ENCODE assay signal across 27 mouse cellular contexts in the genomic region with DNA sequence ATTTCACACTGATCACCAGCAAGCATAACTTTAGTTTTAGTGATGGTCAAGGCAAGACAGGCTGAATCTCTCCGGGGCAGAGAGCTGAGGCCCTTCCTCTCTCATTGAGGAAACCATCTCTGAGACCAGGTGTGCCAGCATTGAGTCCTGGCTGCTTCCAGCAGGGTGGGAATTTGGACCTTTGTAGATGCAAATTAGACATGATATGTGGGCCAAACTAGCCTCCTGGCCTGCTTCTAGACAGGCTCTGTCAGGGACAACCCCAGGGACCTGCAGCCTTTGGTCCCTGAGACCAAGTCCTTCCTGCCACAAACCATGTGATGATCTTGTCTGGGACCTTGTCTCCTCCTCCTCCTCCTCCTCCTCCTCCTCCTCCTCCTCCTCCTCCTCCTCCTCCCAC. TPM values are rescaled to one million over a fixed set of nuclear protein-coding genes. Genes with fewer than 3 reads are reported as not detected.
DNase-seq lines count a peak whose midpoint lies in the region; ATAC-seq and TF ChIP-seq lines count a peak whose summit lies in the region.
"Had no signal": no experiment of that assay in that cellular context is flagged by ENCODE, and none has a peak within 500 bp of the region (broad histone marks: within the 10 kb centered on the region; RNA-seq: fewer than 3 reads in every experiment).

No protein-coding gene starts in this region.

- dilution Hi-C loops in CH12.LX (cut with MboI; ENCODE audit: extremely low pct_ligation_motif_present, extremely low pct_unique_long_range_greater_than_20kb, low sequenced_read_pairs) = no loop called here

- TF ChIP-seq RAD21 in CH12.LX (IDR thresholded peaks at IDR 0.05; ENCODE audit: low read depth, low read length) = no peak; the same call in 1 of the 2 replicates

- H3K27me3 ChIP-seq in kidney, embryonic 14.5 days (ENCODE audit: control insufficient read depth, insufficient read depth, low read length) = no peaks in the 10 kb centered on the region
- no peaks in the 10 kb centered on the region for H3K27me3 ChIP-seq in CH12.LX (replicated peaks)
- H3K27me3 ChIP-seq in small intestine, adult 2 months (ENCODE audit: control insufficient read depth, insufficient read depth, low read length) = no peaks in the 10 kb centered on the region
- H3K27me3 ChIP-seq: embryonic facial prominence, embryonic 13.5 days; forebrain, embryonic 12.5 days; forebrain, embryonic 15.5 days; heart, embryonic 13.5 days; hindbrain, embryonic 12.5 days; hindbrain, embryonic 15.5 days had no signal

- H3K27ac ChIP-seq in kidney, embryonic 14.5 days (ENCODE audit: low read depth, low read length) = no peak overlapping the region
- H3K27ac ChIP-seq in CH12.LX (ENCODE audit: insufficient read depth, low read depth) (peak overlapping the region; percentile 70), ES-E14 (ENCODE audit: insufficient read depth, low read depth, low read length, poor library complexity, severe bottlenecking) (no peak overlapping the region)
- peak overlapping the region; percentile 42; the same call in 1 of the 2 replicates for H3K27ac ChIP-seq in small intestine, adult 2 months (ENCODE audit: insufficient read depth, low read depth, low read length)
- H3K27ac ChIP-seq: embryonic facial prominence, embryonic 10.5 days; forebrain, embryonic 12.5 days; forebrain, embryonic 15.5 days; heart, adult 2 months; heart, embryonic 10.5 days; heart, embryonic 13.5 days; hindbrain, embryonic 12.5 days; hindbrain, embryonic 15.5 days had no signal

- peak; percentile 30 to 45 for DNase-seq in kidney, postnatal 36 days
- DNase-seq in CH12.LX (ENCODE audit: extremely low read depth) = peak; percentile 79
- peak; percentile 37 for DNase-seq in ES-E14 (ENCODE audit: low read depth, low spot score)
- no peak for DNase-seq in yolk sac, embryonic 10.5 days (ENCODE audit: low spot score)
- DNase-seq in left cerebral cortex, postnatal 14 days (ENCODE audit: low spot score in 2 of 2) = no peak
- DNase-seq in gastrocnemius, adult 8-10 months (ENCODE audit: low spot score in 2 of 2) = no peak
- DNase-seq: adrenal gland, postnatal 10 days; adrenal gland, postnatal 36 days; B cell, adult 2 months; cerebellum, adult 18-20 months; cerebellum, adult 9-11 months; cerebellum, postnatal 36 days; embryo, embryonic 11 days; gastrocnemius, postnatal 10 days; gastrocnemius, postnatal 36 days; heart, adult 2 months had no signal

- H3K79me2 ChIP-seq in CH12.LX (replicated peaks; ENCODE audit: control insufficient read depth, extremely low read depth, insufficient read depth, poor library complexity, severe bottlenecking) = no peaks in the 10 kb centered on the region

- TF ChIP-seq CTCF in CH12.LX (conservative IDR thresholded peaks at IDR 0.05 in 1 of 2, IDR thresholded peaks at IDR 0.05 in 1 of 2; ENCODE audit: low read depth in 2 of 2, low read length in 2 of 2) = no peak
- no peak for TF ChIP-seq CTCF in small intestine, adult 2 months (IDR thresholded peaks at IDR 0.05; ENCODE audit: extremely low read depth, insufficient read length, insufficient replicate concordance, low read depth, low read length)

- peaks cover 19% of the 10 kb centered on the region for H3K4me1 ChIP-seq in kidney, embryonic 14.5 days (ENCODE audit: control insufficient read depth, insufficient read depth, low read length)
- H3K4me1 ChIP-seq in CH12.LX (ENCODE audit: control insufficient read depth in 1 of 2, insufficient read depth in 2 of 2) (peaks cover 49 to 93% of the 10 kb centered on the region in 2 experiments), ES-E14 (ENCODE audit: control insufficient read depth in 2 of 2, insufficient read depth in 2 of 2, low read length in 2 of 2, poor library complexity in 1 of 2) (peaks cover 2 to 30% of the 10 kb centered on the region in 2 experiments; a peak in 3 of 4 replicates)
- H3K4me1 ChIP-seq in small intestine, adult 2 months (ENCODE audit: control insufficient read depth, insufficient read depth, insufficient read length, low read length) = peaks cover 32% of the 10 kb centered on the region

- in situ Hi-C loops in CH12.LX (cut with MboI; ENCODE audit: low pct_ligation_motif_present, low pct_unique_long_range_greater_than_20kb, low sequenced_read_pairs) (no loop called here), ES-E14 (cut with MboI; ENCODE audit: low sequenced_read_pairs in 2 of 2, unreplicated experiment in 2 of 2) (no loop called here)

- H3K36me3 ChIP-seq in kidney, embryonic 14.5 days (ENCODE audit: control insufficient read depth, insufficient read depth, low read length) = no peaks in the 10 kb centered on the region
- no peaks in the 10 kb centered on the region for H3K36me3 ChIP-seq in CH12.LX (replicated peaks in 1 of 2; ENCODE audit: control insufficient read depth in 1 of 2, insufficient read depth in 1 of 2, low read length in 1 of 2)
- no peaks in the 10 kb centered on the region for H3K36me3 ChIP-seq in ES-E14 (ENCODE audit: control insufficient read depth, insufficient read depth, low read length, poor library complexity, severe bottlenecking)
- no peaks in the 10 kb centered on the region for H3K36me3 ChIP-seq in small intestine, adult 2 months (ENCODE audit: control insufficient read depth, insufficient read depth, low read length)
- H3K36me3 ChIP-seq: embryonic facial prominence, embryonic 10.5 days; embryonic facial prominence, embryonic 13.5 days; forebrain, embryonic 12.5 days; forebrain, embryonic 15.5 days; heart, embryonic 10.5 days; heart, embryonic 13.5 days; hindbrain, embryonic 12.5 days; hindbrain, embryonic 15.5 days had no signal

- H3K4me2 ChIP-seq in kidney, embryonic 14.5 days (replicated peaks; ENCODE audit: low read depth, low read length) = no peak overlapping the region
- no peak overlapping the region for H3K4me2 ChIP-seq in CH12.LX (ENCODE audit: insufficient read depth, low read depth, poor library complexity, severe bottlenecking)
- H3K4me2 ChIP-seq: embryonic facial prominence, embryonic 13.5 days; forebrain, embryonic 12.5 days; forebrain, embryonic 15.5 days; heart, embryonic 13.5 days; hindbrain, embryonic 12.5 days; hindbrain, embryonic 15.5 days had no signal

- intact Hi-C loops in left cerebral cortex, postnatal 14 days (cut with DNase I) = loop anchor here (5.0 kb wide), 1 partner anchor 57 kb away; a partner anchor contains a TSS

- H3K9me3 ChIP-seq in kidney, embryonic 14.5 days (ENCODE audit: control insufficient read depth, low read length) = peaks cover 4% of the 10 kb centered on the region; the same call in 1 of the 2 replicates
- H3K9me3 ChIP-seq in CH12.LX (replicated peaks; ENCODE audit: low read length) (no peaks in the 10 kb centered on the region), ES-E14 (ENCODE audit: control insufficient read depth, insufficient read depth, low read depth, low read length) (no peaks in the 10 kb centered on the region)
- H3K9me3 ChIP-seq: embryonic facial prominence, embryonic 10.5 days; forebrain, embryonic 12.5 days; forebrain, embryonic 15.5 days; heart, embryonic 10.5 days; hindbrain, embryonic 12.5 days; hindbrain, embryonic 15.5 days had no signal

- WGBS in kidney, embryonic 14.5 days = 91% methylated on average over 1 of the region's 1 CpGs
- WGBS in small intestine, adult 2 months = 32% methylated on average over 1 of the region's 1 CpGs

- no peak overlapping the region for H3K4me3 ChIP-seq in kidney, embryonic 14.5 days (ENCODE audit: low read length)
- no peak overlapping the region for H3K4me3 ChIP-seq in CH12.LX (replicated peaks in 1 of 3; ENCODE audit: low read depth in 2 of 3, low read length in 2 of 3, poor library complexity in 1 of 3)
- H3K4me3 ChIP-seq in ES-E14 (ENCODE audit: insufficient read depth in 1 of 2, low read depth in 1 of 2, low read length in 2 of 2, poor library complexity in 1 of 2, severe bottlenecking in 1 of 2) = no peak overlapping the region
- H3K4me3 ChIP-seq in small intestine, adult 2 months (ENCODE audit: low read depth, low read length) = no peak overlapping the region
- H3K4me3 ChIP-seq: embryonic facial prominence, embryonic 10.5 days; embryonic facial prominence, embryonic 13.5 days; erythroblast, embryonic 14.5 days; forebrain, embryonic 12.5 days; forebrain, embryonic 15.5 days; heart, adult 2 months; heart, embryonic 10.5 days; heart, embryonic 13.5 days; hindbrain, embryonic 12.5 days; hindbrain, embryonic 15.5 days had no signal

- no peak overlapping the region for H3K9ac ChIP-seq in kidney, embryonic 14.5 days (ENCODE audit: low read depth, low read length)
- no peak overlapping the region for H3K9ac ChIP-seq in CH12.LX (ENCODE audit: insufficient read depth, low read depth)
- no peak overlapping the region for H3K9ac ChIP-seq in ES-E14 (ENCODE audit: insufficient read depth, low read depth, low read length, poor library complexity, severe bottlenecking)
- H3K9ac ChIP-seq: embryonic facial prominence, embryonic 13.5 days; forebrain, embryonic 12.5 days; forebrain, embryonic 15.5 days; heart, embryonic 13.5 days; hindbrain, embryonic 12.5 days; hindbrain, embryonic 15.5 days had no signal

- ATAC-seq in kidney, embryonic 14.5 days (ENCODE audit: low FRiP score, low TSS enrichment) = no peak
- ATAC-seq: forebrain, embryonic 15.5 days had no signal

- no peak for TF ChIP-seq EP300 in CH12.LX (IDR thresholded peaks at IDR 0.05; ENCODE audit: low read length)

- peak; percentile 63 for TF ChIP-seq POLR2A in CH12.LX (IDR thresholded peaks at IDR 0.05; ENCODE audit: low read depth, low read length)
- TF ChIP-seq POLR2A in small intestine, adult 2 months (IDR thresholded peaks at IDR 0.05; ENCODE audit: low read depth, low read length) = no peak

TF ChIP-seq in CH12.LX, 34 proteins besides CTCF, POLR2A, EP300 and RAD21 (continues in another document):
- TF ChIP-seq ZKSCAN1 (IDR thresholded peaks at IDR 0.05; ENCODE audit: borderline replicate concordance, low read depth, low read length) = no peak

TF ChIP-seq in ES-E14, 5 proteins besides CTCF, POLR2A, EP300 and RAD21 (continues in another document):
- TF ChIP-seq MAFK (IDR thresholded peaks at IDR 0.05; ENCODE audit: insufficient read depth, low read depth, low read length) = no peak

RNA-seq across cellular contexts. Expression of a gene that starts 51.1 kb away (rescaled TPM):
- 473 and 512 TPM in 2 replicates for polyA plus RNA-seq in kidney, embryonic 14.5 days (2014; fragmentation: Nextera tagmentation; extraction: Ambion mirVana)
- total RNA-seq in CH12.LX (2012; rRNA removed) (271 and 319 TPM in 2 replicates), CH12.LX (2014; rRNA removed) (585 and 610 TPM in 2 replicates), ES-E14 (2012; rRNA removed) (148 and 215 TPM in 2 replicates)
- 307 and 352 TPM in 2 replicates for polyA plus RNA-seq in CH12.LX (2012; ENCODE audit: insufficient read length, low read depth)
- polyA plus RNA-seq in small intestine, adult 2 months (2012; rRNA removed) = 13.8 and 17.3 TPM in 2 replicates
- total RNA-seq in left cerebral cortex, postnatal 14 days (2021) = 100 to 1,000 TPM; 139 to 142 TPM
- total RNA-seq in gastrocnemius, adult 8-10 months (2022) = 100 to 1,000 TPM; 157 to 164 (median 160) TPM

RNA-seq across cellular contexts. Expression of a gene that starts 57.4 kb away (rescaled TPM):
- 69.0 and 75.2 TPM in 2 replicates for polyA plus RNA-seq in kidney, embryonic 14.5 days (2014; fragmentation: Nextera tagmentation; extraction: Ambion mirVana)
- total RNA-seq in CH12.LX (2012; rRNA removed) = 465 and 702 TPM in 2 replicates
- total RNA-seq in CH12.LX (2014; rRNA removed) = 138 and 178 TPM in 2 replicates
- 115 and 143 TPM in 2 replicates for polyA plus RNA-seq in CH12.LX (2012; ENCODE audit: insufficient read length, low read depth)
- total RNA-seq in ES-E14 (2012; rRNA removed) = 30.6 and 34.7 TPM in 2 replicates
- polyA plus RNA-seq in small intestine, adult 2 months (2012; rRNA removed) = 171 and 272 TPM in 2 replicates
- total RNA-seq in left cerebral cortex, postnatal 14 days (2021) = 10 to 100 TPM; 28.3 to 46.4 TPM
- 10 to 100 TPM; 18.1 to 43.5 (median 29.1) TPM for total RNA-seq in gastrocnemius, adult 8-10 months (2022)

Comparison
In these comparisons a context has a peak if more than half of its experiments do, and no peak if none do; other contexts are left out.
1. DNase-seq: peak in kidney, postnatal 36 days (2 of 2), CH12.LX (single experiment) and ES-E14 (single experiment); none in yolk sac, embryonic 10.5 days (single experiment), left cerebral cortex, postnatal 14 days (0 of 2) and gastrocnemius, adult 8-10 months (0 of 2).
2. H3K27ac ChIP-seq: peak in CH12.LX (single experiment) and small intestine, adult 2 months (single experiment); none in kidney, embryonic 14.5 days (single experiment) and ES-E14 (single experiment).